Mouse (Mus musculus): ENCODE measurements around the gene Lap3.

Lap3 gene

GRCm38 (mm10) chr5:45496042-45496441 lies 2.9 kb downstream of the Lap3 start:
- no peak for DNase-seq (ENCODE audit: low spot score)

DNA sequence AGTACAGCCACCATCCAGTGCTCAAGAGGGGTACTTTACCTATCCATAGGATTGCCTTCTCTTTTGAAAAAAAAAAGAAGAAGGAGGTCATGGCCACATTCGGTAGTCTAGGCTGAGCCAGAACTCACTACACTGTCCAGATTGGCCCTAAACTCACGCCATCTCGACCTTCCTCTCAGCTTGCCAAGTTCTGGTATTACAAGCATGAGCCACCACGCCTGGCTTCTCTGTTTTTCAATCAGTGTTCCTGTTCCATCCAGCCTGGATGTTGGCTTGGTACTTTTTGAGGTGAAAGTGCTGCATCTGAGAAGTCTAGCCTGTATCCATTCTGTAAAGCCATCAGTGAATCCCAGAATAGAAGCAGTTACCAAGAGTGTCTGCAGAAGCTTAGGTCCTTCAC lies 3.3 kb downstream of the Lap3 start:
- DNase-seq (ENCODE audit: low spot score) = no peak

- DNase-seq (ENCODE audit: low spot score) = no peak
Measured at GRCm38 (mm10) chr5:45496930-45497550, 3.9 kb downstream of the Lap3 start.

DNA sequence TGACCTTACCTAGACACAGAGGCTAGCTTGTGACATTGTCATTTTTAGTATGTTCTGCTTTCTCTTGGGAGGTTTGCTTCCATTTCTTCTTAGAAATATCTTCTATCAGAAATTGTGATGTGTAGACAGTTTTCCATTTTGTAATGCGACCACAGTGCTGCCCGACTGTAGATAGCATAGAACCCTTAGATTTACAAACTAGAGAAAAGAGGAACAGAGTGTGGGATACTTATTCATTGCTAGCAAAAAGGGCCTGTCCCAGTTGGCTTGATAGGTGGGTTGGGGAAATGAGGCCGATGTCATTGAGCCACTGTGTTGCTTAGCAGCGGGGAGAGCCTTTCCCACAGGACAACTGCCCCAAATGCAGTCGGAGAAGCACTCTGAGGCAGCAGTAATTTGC lies 4.4 kb downstream of the Lap3 start:
- no peak for DNase-seq (ENCODE audit: low spot score)

- DNase-seq (ENCODE audit: low spot score) = no peak
Measured at GRCm38 (mm10) chr5:45510071-45510470, 16.9 kb downstream of the Lap3 start.

- no peak for DNase-seq (ENCODE audit: low spot score)
Measured at GRCm38 (mm10) chr5:45512908-45513307, 19.7 kb downstream of the Lap3 start.

DNA sequence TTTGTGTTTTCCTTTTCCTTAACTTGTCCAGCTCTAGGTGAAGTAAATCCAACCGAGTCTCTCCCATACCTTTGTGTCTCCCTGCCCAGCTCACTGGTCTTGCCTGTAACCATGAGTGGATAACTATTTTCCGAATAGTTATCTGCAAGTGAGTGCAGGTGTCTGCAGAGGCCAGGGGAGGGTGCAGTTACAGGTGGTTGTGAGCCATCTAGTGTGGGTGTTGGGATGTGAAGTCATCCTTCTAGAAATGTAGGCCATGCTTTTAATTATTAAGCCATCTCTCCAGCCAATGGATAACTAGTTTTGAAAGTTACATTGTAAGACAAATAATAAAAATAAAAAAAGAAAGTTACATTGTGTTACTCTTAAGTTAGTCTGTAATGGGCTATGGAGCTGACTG lies 20.3 kb downstream of the Lap3 start:
- DNase-seq (ENCODE audit: low spot score) = no peak

- DNase-seq (ENCODE audit: low spot score) = no peak
Measured at GRCm38 (mm10) chr5:45514599-45514998, 21.4 kb downstream of the Lap3 start.

GRCm38 (mm10) chr5:45515151-45515743 lies 22.1 kb downstream of the Lap3 start:
- no peak for DNase-seq (ENCODE audit: low spot score)

DNA sequence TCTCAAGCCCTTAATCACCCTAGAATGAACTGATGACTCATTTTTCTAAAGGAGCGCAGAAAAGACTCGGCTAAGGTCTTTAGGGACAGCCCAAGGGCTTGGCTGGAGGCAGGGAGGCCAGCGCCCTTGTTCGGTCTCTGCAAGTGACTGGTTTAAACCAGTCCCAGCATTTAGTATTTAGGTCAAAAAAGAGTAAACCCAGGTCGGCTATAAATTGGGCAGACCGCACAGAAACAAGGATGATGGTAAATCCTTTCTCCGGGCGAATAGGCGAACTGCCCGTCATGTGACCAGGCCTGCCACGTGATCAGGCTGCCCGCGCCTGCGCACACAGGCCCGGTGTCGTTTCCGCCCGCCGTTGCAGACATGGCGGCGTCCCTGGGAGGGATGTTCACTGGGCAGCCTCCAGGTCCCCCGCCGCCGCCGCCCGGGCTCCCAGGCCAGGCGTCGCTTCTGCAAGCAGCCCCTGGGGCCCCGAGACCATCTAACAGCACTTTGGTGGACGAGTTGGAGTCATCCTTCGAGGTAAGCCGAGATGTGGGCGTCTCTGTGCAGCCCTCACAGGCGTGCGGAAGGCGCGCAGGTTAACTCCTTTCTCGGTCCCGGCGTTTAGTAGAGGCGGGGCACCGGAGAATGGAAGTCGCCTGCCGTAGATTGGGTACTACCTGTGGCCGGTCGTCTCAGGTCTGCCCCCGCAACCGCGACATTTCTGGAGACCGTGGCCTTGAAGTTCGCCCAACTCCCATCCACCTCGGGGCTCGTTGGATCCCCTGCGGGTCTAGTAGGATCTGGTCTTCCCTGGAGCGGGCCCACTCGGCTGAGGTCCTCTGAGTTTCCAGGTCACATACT lies 27.0 kb downstream of the Lap3 start, which contains the start of gene Med28:
TSS of gene Med28 (plus strand) at position 270 of the 849 bp plus-strand sequence.
- DNase-seq (ENCODE audit: low spot score) = peak; percentile 88

- DNase-seq (ENCODE audit: low spot score) = peak; percentile 7
Measured at GRCm38 (mm10) chr5:45520809-45521110, 27.6 kb downstream of the Lap3 start.

DNA sequence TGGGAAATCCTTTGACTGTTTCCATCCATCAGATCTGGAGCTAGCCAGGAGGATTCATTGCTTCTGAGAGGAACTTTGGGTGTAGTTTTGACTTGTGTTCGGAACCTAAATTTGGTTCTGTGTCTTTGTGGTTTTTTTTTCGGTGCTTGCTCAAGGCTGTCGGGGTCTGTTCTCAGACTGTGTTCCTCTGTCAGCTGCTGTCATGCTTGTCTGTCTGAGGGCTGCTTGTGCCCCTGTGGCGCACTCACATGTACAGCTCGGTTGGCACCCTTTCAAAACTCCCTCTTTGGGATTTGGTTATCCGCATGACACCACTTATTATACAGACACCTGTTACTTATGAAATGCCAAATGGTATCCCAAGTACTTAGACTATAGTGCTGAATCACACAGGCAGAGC lies 28.4 kb downstream of the Lap3 start:
- no peak for DNase-seq (ENCODE audit: low spot score)

GRCm38 (mm10) chr5:45525101-45525500 lies 31.9 kb downstream of the Lap3 start:
- no peak for DNase-seq (ENCODE audit: low spot score)

DNA sequence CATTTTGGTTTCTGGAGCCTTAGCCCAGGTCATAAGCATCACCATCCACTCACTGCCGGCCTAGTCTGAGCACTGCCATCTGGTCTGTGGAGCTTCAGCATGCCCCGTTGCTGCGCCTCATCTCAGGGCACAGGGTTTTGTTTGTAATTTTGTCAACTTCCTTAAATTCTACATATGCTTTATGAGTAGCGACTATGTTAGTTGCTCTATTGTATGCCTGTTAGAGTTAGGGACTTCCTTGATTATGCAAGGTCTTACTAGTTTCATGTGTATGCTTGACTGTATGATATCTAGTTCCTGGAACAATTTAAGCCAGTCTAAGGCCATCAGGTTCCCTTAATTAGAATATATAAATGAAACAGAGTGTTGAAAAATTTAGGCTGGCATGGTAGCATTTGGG lies 33.2 kb downstream of the Lap3 start:
- no peak for DNase-seq (ENCODE audit: low spot score)

GRCm38 (mm10) chr5:45529696-45530095 lies 36.5 kb downstream of the Lap3 start:
- no peak for DNase-seq (ENCODE audit: low spot score)

- peak; percentile 29 for DNase-seq (ENCODE audit: low spot score)
Measured at GRCm38 (mm10) chr5:45534319-45535098, 41.3 kb downstream of the Lap3 start.

- no peak for DNase-seq (ENCODE audit: low spot score)
Measured at GRCm38 (mm10) chr5:45535177-45535576, 42.0 kb downstream of the Lap3 start.

- DNase-seq (ENCODE audit: low spot score) = no peak
Measured at GRCm38 (mm10) chr5:45539502-45539901, 46.3 kb downstream of the Lap3 start.

DNA sequence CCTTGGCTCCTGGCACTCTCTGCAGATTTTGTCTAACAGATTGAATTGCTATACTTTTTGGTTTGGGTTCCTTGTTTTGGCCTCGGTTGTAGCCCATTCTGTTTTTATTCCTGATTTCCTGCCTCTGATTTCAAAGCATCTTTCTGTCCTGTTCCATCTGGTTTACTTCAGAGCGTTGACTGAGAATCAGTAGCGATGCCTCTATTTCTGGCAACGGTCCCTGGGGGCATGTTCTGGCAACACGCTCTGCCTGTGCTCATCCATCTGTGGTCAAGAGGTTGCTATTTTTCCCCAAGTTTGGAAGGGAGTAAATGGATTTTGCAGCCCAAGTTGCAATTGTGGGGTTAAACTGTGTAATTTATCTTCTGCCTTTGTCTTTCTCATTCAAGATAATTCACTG lies 50.2 kb downstream of the Lap3 start:
- DNase-seq (ENCODE audit: low spot score) = peak; percentile 87

DNA sequence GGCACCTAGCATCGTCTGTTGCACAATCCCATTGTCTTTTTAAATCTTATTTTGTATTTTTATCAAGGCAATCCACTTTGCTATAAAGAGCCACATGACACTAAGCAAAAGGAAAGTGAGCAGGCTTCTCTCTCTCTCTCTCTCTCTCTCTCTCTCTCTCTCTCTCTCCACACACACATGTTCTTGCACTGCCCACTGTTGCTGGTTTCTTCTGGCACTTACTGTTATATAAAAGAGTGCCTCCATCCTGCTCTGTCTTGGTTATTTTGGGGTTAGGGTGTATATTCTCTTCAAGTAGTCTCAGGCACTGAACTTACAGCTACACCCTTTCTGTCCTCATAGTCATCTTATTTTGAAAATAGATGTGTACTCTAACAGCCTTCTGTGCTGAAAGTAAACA lies 56.4 kb downstream of the Lap3 start:
- DNase-seq (ENCODE audit: low spot score) = no peak

Measured in MN1 (cell line).